Mouse (Mus musculus) bone marrow macrophage, adult 2 months (primary cell): Measurements from ENCODE around the gene Glis2.

Source experiments
- CTCF ChIP-seq: IDR thresholded peaks from 2 replicates; pipeline ENCODE4 v1.5.1; 2012; ENCODE audit warnings: low read depth, mild to moderate bottlenecking, low read length, moderate library complexity
- POLR2A ChIP-seq: IDR thresholded peaks from 2 replicates; pipeline ENCODE4 v1.6.1; 2012; ENCODE audit warnings: mild to moderate bottlenecking, low read depth, low read length, borderline replicate concordance

- TF ChIP-seq CTCF (no peak), POLR2A (no peak)
Observed at GRCm38 (mm10) chr16:4576038-4576437, 18.5 kb upstream of the Glis2 start.
